Mouse (Mus musculus): ENCODE measurements around the gene Obscn.
"Not testable (repeated sequence)": the region's sequence is repeated elsewhere in the genome, so short reads cannot be mapped to it uniquely, and the experiment has no call there.

The Obscn gene

DNA sequence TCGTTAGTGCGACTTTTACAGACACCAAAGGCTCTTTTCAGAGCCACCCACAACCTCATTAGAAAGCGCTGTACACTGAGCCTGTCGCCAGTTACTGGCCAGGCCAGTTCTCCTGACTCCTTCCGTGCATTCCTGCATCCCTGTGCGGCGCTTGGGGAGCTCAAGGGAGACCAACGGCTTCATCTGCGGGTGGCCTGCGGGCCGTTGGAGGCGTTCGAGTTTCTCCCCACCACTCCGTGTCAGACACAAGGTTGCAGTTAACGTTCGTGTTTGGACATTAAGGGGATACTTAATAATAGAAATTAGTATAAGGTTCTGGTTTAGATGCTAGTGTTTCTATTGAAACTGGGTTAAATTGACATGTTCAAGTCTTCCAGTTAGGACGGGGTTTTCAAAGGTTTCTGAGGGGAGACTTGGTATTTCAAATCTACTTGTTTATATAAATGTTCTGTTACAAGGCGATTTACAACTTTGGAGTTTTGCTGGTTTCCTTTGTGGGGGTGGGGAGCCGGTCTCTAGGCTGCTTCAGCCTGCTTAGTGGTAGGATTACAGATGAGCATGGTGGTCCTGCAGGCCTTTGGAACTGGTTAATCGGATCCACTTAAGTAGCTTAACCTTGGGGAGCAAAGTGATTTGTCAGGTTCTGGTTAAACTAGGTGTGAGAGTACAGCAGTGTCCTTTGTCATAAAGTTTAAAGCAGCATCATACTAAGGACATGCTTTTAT is 180.9 kb downstream of the Obscn start:
- in situ Hi-C loops (cut with MboI; ENCODE audit: low pct_unique_long_range_greater_than_20kb in 1 of 2, low sequenced_read_pairs in 2 of 2, unreplicated experiment in 1 of 2) = no loop called here

DNA sequence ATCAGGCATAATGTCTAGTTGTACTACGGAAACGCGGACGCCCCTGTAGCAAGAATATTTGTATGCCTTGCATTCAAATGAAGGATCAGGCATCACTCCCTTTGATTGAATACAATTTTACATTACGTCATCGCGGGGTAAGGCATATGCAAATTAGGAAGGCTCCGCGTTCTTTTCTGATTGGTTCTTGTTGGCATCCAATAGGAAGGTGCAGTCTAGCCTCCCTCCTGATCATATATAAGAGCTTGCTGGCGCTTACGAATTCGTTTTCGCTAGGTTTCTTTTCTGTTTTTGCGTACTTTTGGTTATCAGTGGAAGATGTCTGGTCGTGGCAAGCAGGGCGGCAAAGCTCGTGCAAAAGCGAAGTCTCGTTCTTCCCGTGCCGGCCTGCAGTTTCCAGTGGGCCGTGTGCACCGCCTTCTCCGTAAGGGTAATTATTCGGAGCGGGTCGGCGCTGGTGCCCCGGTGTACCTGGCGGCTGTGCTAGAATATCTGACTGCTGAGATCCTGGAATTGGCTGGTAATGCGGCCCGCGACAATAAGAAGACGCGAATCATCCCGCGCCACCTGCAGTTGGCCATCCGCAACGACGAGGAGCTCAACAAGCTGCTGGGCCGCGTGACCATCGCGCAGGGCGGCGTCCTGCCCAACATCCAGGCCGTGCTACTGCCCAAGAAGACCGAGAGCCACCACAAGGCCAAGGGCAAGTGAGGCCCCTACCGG is 181.6 kb downstream of the Obscn start, which contains the start of the genes Hist3h2a and Trim17:
Hist3h2a (plus strand) TSS at position 266 of the 723 bp plus-strand sequence.
Trim17 (plus strand) TSS at position 266 of the 723 bp plus-strand sequence.
- in situ Hi-C loops (cut with MboI; ENCODE audit: low pct_unique_long_range_greater_than_20kb in 1 of 2, low sequenced_read_pairs in 2 of 2, unreplicated experiment in 1 of 2) = no loop called here

DNA sequence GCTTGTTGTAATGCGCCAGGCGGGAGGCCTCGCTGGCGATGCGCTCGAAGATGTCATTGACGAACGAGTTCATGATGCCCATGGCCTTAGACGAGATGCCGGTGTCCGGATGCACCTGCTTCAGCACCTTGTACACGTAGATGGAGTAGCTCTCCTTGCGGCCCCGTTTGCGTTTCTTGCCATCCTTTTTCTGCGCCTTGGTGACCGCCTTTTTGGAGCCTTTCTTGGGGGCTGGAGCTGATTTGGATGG is 182.1 kb downstream of the Obscn start:
- in situ Hi-C loops (cut with MboI; ENCODE audit: low pct_unique_long_range_greater_than_20kb in 1 of 2, low sequenced_read_pairs in 2 of 2, unreplicated experiment in 1 of 2) = not testable (repeated sequence)

DNA sequence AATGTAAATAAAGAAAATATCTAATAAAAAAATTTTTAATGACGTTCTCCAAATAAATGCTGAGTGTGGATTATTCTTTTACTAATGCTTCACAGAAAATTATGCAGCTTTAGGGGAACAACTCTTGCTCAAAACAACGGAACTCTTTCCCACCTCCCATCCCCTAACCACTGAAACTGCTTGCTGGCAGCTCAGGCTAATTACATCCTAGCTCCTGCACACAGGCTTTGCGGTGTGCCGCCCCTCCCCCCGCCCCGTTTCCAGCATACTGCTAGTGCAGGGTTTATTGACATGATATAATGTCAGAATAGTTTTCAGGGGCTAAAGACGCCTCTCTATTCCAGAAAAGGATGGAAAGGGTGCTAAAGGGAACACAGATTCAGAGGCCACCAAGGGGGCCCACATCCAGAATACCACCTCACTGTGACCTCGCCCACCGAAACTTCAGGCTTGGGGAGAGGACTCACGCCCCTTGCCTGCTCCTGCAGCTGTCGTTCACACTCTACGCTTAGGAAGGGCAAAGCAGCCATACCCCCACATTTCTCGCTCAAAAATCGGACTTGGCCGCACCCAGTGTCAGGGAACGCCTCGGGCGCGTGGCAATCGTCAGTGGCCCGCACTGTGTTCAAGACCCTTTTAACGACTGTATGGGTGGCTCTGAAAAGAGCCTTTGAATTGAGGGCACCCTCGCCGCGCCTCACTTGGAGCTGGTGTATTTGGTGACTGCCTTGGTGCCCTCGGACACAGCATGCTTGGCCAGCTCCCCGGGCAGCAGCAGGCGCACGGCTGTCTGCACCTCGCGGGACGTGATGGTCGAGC is 182.6 kb downstream of the Obscn start:
- in situ Hi-C loops (cut with MboI; ENCODE audit: low pct_unique_long_range_greater_than_20kb in 1 of 2, low sequenced_read_pairs in 2 of 2, unreplicated experiment in 1 of 2) = no loop called here

DNA sequence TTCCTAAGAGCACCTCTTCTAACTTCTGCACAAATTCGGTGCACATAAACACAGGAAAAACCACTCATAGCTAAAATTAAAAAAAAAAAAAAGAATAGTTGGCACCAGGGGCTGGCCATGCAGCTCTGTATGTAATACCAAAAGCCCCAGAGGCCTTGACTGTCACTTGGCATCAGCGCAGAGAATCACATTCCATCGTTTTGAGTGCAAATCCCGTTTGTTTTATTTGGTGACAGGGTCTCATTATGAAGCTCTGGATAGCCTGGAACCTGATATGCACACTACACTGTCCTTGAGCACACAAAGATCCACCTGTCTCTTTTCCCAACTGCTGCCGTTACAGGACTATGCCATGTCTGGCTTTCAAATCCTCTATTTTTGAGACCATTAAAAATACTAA is 185.0 kb downstream of the Obscn start:
- in situ Hi-C loops (cut with MboI; ENCODE audit: low pct_unique_long_range_greater_than_20kb in 1 of 2, low sequenced_read_pairs in 2 of 2, unreplicated experiment in 1 of 2) = no loop called here

DNA sequence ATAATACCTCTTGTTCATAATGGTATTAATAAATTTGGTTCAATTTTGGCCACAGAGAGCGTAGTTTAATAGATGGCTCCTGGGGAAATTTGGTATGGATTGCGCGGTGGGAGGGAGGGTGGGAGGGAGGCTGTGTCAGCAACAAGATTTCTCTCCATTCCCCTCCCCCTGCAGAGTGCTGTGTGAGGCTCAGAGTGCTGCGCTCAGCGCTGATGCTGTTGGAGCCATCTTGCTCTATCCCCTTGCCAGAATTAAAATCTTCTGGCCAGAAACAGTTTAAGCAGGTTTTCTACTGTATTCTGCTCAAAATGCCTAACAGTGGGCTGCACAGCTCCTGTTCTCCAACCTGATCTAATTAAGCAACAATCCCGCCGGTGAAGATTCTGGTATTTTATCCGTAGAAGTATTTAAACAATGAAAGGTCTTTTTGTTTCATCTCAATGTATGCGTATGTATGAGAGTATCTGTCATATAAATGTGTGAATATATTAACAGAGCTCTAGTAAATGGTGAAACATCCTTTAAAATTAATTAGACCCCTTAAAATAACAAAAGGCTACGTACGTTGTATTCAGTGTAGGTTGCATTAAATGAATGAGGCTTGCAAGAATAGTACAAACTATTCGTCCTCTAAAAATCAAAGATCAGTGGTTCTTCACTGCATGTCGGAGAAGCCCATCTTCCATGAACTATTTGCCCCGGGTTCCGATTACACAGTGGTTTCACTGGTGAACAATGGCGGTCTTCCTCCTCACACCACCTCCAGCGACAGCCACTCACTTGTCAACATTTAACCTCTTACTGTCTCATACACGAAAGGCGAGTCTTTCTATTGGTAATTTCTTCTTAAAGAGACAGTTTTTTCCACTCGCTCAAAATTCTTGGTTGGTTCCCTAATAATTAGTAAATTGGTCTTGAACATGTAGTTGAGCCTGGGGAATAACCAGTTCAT is 186.4 kb downstream of the Obscn start:
- in situ Hi-C loops (cut with MboI; ENCODE audit: low pct_unique_long_range_greater_than_20kb in 1 of 2, low sequenced_read_pairs in 2 of 2, unreplicated experiment in 1 of 2) = no loop called here

DNA sequence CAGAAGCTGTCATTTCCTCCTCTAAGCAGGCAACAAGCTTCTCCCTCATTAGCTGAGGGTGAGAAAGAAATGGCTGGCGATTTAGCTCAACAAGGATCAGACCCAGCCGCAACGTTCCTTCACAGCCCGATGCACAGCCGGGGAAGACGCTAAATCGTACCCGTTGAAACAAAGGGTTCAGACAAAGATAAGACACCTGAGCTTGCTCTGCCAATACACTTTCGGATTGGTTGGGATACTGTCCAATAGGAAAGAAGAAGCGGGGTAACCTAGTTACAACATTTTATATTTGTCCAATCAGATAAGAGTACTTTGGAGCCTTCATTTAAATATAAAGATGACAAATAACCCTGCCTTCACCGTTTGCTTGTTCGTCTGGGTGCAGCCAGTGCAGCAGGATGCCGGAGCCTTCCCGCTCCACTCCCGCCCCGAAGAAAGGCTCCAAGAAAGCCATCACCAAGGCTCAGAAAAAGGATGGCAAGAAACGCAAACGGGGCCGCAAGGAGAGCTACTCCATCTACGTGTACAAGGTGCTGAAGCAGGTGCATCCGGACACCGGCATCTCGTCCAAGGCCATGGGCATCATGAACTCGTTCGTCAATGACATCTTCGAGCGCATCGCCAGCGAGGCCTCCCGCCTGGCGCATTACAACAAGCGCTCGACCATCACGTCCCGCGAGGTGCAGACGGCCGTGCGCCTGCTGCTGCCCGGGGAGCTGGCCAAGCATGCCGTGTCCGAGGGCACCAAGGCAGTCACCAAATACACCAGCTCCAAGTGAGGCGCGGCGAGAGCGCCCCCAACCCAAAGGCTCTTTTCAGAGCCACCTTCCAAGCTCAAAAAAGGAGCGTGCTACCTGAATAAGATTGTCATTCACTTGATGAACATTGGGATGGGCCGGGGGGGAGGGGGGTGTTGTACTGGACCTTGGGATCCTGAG is 187.4 kb downstream of the Obscn start, which contains the start of gene Hist3h2ba:
Hist3h2ba (plus strand) TSS at position 379 of the 938 bp plus-strand sequence.
- in situ Hi-C loops (cut with MboI; ENCODE audit: low pct_unique_long_range_greater_than_20kb in 1 of 2, low sequenced_read_pairs in 2 of 2, unreplicated experiment in 1 of 2) = no loop called here

DNA sequence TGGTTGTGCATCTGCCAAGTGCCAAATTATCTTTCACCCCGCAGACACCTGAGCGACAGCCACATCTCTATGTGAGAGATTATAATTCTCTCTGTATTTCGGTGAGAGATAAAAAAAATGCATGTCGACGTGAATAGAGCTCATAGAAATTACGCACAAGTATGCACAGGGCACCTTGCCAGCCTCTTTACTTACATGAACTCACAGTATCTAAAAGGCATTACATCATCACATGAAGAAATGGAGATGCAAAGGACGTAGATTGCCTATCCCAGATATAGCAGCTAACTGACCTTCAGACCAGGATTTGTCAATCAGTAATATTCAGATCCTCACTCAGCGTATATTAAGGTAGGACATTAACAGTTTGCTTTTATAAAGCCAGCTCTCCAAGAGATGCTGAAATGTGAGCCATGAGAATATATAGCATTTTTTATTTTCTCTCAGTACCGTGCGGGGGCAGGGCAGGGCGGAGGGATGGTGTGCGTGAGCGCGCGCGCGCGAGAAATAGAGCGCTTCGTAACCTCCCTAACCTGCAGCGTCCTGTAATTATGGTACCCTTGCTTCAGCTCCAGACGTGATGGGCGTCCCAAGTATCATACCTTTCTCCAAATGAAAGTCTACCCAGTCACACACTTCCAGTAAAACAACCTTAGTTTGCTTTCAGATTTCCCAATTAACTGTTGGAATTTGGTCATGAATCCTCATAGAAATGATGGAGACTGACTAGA is 188.2 kb downstream of the Obscn start:
- in situ Hi-C loops (cut with MboI; ENCODE audit: low pct_unique_long_range_greater_than_20kb in 1 of 2, low sequenced_read_pairs in 2 of 2, unreplicated experiment in 1 of 2) = no loop called here

DNA sequence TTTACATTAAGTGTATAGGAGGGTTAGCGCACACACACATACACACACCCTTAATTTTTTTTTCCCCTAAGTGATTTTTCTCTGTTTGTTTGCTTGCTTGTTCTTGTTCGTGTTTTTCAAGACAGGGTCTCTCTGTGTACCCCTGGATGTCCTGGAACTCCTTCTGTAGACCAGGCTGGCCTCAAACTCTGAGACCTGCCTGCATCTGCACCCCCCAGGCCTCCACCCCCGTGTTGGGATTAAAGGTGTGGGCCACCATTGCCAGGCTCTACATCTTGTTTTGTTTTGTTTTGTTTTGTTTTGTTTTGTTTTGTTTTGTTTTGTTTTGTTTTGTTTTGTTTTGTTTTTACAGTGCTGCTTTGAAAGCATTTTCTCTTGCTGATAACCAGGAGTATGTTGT is 188.9 kb downstream of the Obscn start:
- in situ Hi-C loops (cut with MboI; ENCODE audit: low pct_unique_long_range_greater_than_20kb in 1 of 2, low sequenced_read_pairs in 2 of 2, unreplicated experiment in 1 of 2) = no loop called here

All from mouse embryonic stem cell (cell line).